Mouse (Mus musculus): ENCODE data around the gene Bpifc. TPM values are rescaled to one million over a fixed set of nuclear protein-coding genes. Genes with fewer than 3 reads are reported as not detected.
A peak's percentile ranks its signal among the peaks of the same experiment; 100 is the strongest.

Gene Bpifc
- polyA plus RNA-seq, 1 experiment = 0.11 TPM

DNA sequence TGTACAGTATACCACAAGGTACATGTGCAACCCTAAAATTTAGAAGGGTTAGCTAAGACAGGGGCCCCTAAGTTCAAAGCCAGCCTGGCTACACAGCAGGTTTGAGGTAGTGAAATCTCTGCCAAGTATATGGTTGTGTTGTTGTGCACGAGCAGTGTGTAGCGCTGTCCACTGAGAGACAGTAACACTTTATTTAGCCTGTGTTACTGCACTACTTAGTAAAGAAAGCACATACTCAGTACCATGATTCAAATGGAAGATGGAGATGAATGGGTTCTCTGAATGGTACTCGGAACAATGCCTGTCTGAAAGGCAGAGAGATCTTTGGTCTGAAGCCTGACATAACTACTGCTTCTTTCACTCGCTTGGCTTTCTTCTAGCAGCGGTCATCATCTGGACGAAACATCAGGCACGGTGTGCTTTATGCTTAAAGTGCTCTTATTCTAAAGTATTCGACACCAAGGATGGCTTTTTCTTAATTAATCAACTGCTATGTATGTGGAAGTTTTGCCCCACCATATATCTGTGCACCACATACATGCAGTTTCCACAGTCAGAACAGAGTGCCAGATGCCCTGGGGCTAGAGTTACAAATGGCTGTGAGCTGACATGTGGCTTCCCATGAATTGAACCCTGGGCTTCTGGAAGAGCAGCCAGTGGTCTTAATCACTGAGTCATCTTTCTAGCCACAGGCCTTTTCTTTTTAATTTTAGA lies 63.1 kb downstream of the Bpifc start:
- H3K27me3 ChIP-seq (ENCODE audit: control insufficient read depth, insufficient read depth, low read length) = no peaks in the 10 kb centered on the region
- WGBS = 87% methylated on average over 8 of the region's 8 CpGs
- no peak for TF ChIP-seq CTCF (IDR thresholded peaks at IDR 0.05; ENCODE audit: borderline replicate concordance, insufficient read depth, low read depth, low read length)
- TF ChIP-seq POLR2A (IDR thresholded peaks at IDR 0.05; ENCODE audit: borderline replicate concordance, insufficient read depth, low read length) = no peak
- no peak overlapping the region for H3K27ac ChIP-seq (ENCODE audit: insufficient read depth, low read length)
- peaks cover 4% of the 10 kb centered on the region for H3K4me1 ChIP-seq (ENCODE audit: control insufficient read depth, insufficient read depth, low read length)
- DNase-seq = no peak
- H3K4me3 ChIP-seq (replicated peaks; ENCODE audit: insufficient read depth, low read depth, low read length) = no peak overlapping the region

GRCm38 (mm10) chr10:85936280-85936965 lies 75.3 kb downstream of the Bpifc start:
- 96% methylated on average over 6 of the region's 6 CpGs for WGBS
- Histone ChIP-seq H3K27me3 (ENCODE audit: control insufficient read depth, insufficient read depth, low read length) (no peaks in the 10 kb centered on the region), H3K27ac (ENCODE audit: insufficient read depth, low read length) (no peak overlapping the region), H3K4me3 (replicated peaks; ENCODE audit: insufficient read depth, low read depth, low read length) (no peak overlapping the region), H3K4me1 (ENCODE audit: control insufficient read depth, insufficient read depth, low read length) (no peaks in the 10 kb centered on the region)
- TF ChIP-seq CTCF (IDR thresholded peaks at IDR 0.05; ENCODE audit: borderline replicate concordance, insufficient read depth, low read depth, low read length) = no peak
- TF ChIP-seq POLR2A (IDR thresholded peaks at IDR 0.05; ENCODE audit: borderline replicate concordance, insufficient read depth, low read length) = no peak
- DNase-seq = no peak

GRCm38 (mm10) chr10:85929962-85930361 lies 81.7 kb downstream of the Bpifc start:
- WGBS = 92% methylated on average over 11 of the region's 11 CpGs
- H3K4me1 ChIP-seq (ENCODE audit: control insufficient read depth, insufficient read depth, low read length) = peaks cover 9% of the 10 kb centered on the region; the same call in 1 of the 2 replicates
- no peak overlapping the region for H3K4me3 ChIP-seq (replicated peaks; ENCODE audit: insufficient read depth, low read depth, low read length)
- DNase-seq = no peak
- H3K27ac ChIP-seq (ENCODE audit: insufficient read depth, low read length) = no peak overlapping the region
- TF ChIP-seq POLR2A (IDR thresholded peaks at IDR 0.05; ENCODE audit: borderline replicate concordance, insufficient read depth, low read length) = no peak
- no peak for TF ChIP-seq CTCF (IDR thresholded peaks at IDR 0.05; ENCODE audit: borderline replicate concordance, insufficient read depth, low read depth, low read length)
- H3K27me3 ChIP-seq (ENCODE audit: control insufficient read depth, insufficient read depth, low read length) = no peaks in the 10 kb centered on the region

- TF ChIP-seq CTCF (IDR thresholded peaks at IDR 0.05; ENCODE audit: borderline replicate concordance, insufficient read depth, low read depth, low read length) (no peak), POLR2A (IDR thresholded peaks at IDR 0.05; ENCODE audit: borderline replicate concordance, insufficient read depth, low read length) (no peak)
- DNase-seq = peak; percentile 16 to 33
- no peak overlapping the region for H3K27ac ChIP-seq (ENCODE audit: insufficient read depth, low read length)
- peaks cover 9% of the 10 kb centered on the region; the same call in 1 of the 2 replicates for H3K4me1 ChIP-seq (ENCODE audit: control insufficient read depth, insufficient read depth, low read length)
- 30% methylated on average over 11 of the region's 11 CpGs for WGBS
- H3K4me3 ChIP-seq (replicated peaks; ENCODE audit: insufficient read depth, low read depth, low read length) = peak overlapping the region; percentile 67
- no peaks in the 10 kb centered on the region for H3K27me3 ChIP-seq (ENCODE audit: control insufficient read depth, insufficient read depth, low read length)
These were observed 82.5 kb downstream of the Bpifc start for GRCm38 (mm10) chr10:85929208-85929591.

DNA sequence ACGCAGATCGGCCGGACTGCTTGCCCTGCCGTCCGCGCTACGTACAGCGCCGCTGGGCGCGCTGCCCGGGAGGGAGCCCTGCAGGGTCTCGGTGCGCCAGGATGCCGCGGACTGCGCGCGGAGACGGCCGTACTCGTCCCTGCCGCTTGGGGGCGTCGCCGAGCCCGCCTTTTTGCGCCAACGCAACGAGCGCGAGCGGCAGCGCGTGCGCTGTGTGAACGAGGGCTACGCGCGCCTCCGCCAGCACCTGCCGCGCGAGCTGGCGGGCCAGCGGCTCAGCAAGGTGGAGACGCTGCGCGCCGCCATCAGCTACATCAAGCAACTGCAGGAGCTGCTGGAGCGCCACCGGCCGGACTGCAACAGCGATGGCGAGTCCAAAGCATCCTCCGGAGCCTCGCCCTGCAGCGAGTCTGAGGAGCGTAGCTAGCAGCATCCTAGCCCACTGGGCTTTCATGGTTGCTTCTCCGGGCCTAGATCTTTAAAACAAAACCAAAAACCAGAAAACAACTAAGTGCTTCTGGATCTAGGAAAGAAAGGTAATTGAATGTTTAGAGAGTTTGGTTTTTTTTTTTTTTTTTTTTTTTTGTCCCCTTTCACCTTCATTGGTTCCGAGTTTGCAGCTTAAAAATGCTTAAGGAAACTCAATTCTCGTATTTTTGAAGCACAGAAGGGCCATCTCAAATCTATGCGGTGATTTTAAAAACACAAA lies 83.0 kb downstream of the Bpifc start:
- WGBS = under 1% methylated on average over 63 of the region's 63 CpGs
- Histone ChIP-seq H3K4me3 (replicated peaks; ENCODE audit: insufficient read depth, low read depth, low read length) (peak overlapping the region; percentile 67), H3K4me1 (ENCODE audit: control insufficient read depth, insufficient read depth, low read length) (peaks cover 9% of the 10 kb centered on the region; the same call in 1 of the 2 replicates), H3K27me3 (ENCODE audit: control insufficient read depth, insufficient read depth, low read length) (no peaks in the 10 kb centered on the region), H3K27ac (ENCODE audit: insufficient read depth, low read length) (peak overlapping the region; percentile 0; the same call in 1 of the 2 replicates)
- DNase-seq = peak; percentile 89 to 90
- peak; percentile 78 for TF ChIP-seq POLR2A (IDR thresholded peaks at IDR 0.05; ENCODE audit: borderline replicate concordance, insufficient read depth, low read length)
- TF ChIP-seq CTCF (IDR thresholded peaks at IDR 0.05; ENCODE audit: borderline replicate concordance, insufficient read depth, low read depth, low read length) = peak; percentile 63

GRCm38 (mm10) chr10:85927676-85928445 lies 83.8 kb downstream of the Bpifc start, which contains the start of gene Ascl4:
TSS of gene Ascl4 (plus strand) at chr10:85927681.
- Histone ChIP-seq H3K27ac (ENCODE audit: insufficient read depth, low read length) (peak within 1 kb of the TSS; percentile 0; the same call in 1 of the 2 replicates), H3K27me3 (ENCODE audit: control insufficient read depth, insufficient read depth, low read length) (no peaks in the 10 kb centered on the region)
- DNase-seq = peak; percentile 31 to 40

More at GRCm38 (mm10) chr10:85927676-85928445, 83.8 kb downstream of the Bpifc start, which contains the start of gene Ascl4:
- TF ChIP-seq POLR2A (IDR thresholded peaks at IDR 0.05; ENCODE audit: borderline replicate concordance, insufficient read depth, low read length) = no peak
- no peak; the same call in 1 of the 2 replicates for TF ChIP-seq CTCF (IDR thresholded peaks at IDR 0.05; ENCODE audit: borderline replicate concordance, insufficient read depth, low read depth, low read length)
- peaks cover 9% of the 10 kb centered on the region; the same call in 1 of the 2 replicates for H3K4me1 ChIP-seq (ENCODE audit: control insufficient read depth, insufficient read depth, low read length)
- 2% methylated on average over 23 of the region's 23 CpGs for WGBS
- peak within 1 kb of the TSS; percentile 67 for H3K4me3 ChIP-seq (replicated peaks; ENCODE audit: insufficient read depth, low read depth, low read length)

All from cerebellum, adult 2 months (tissue).